Mouse (Mus musculus) cortical plate, adult 2 months (tissue): ENCODE data around the gene Styx. TPM values are rescaled to one million over a fixed set of nuclear protein-coding genes. Genes with fewer than 3 reads are reported as not detected.

Experiments
- H3K27ac ChIP-seq: fragments of 200-500 bp; 2 replicates; pipeline ENCODE4 v1.5.1; 2012; ENCODE audit warnings: low read length, control low read depth, inconsistent platforms; ENCODE audit not compliant: insufficient read depth
- H3K4me1 ChIP-seq: fragments of 200-500 bp; 2 replicates; pipeline ENCODE4 v1.6.1; 2011; ENCODE audit warnings: low read length; ENCODE audit not compliant: control insufficient read depth, insufficient read depth
- H3K4me3 ChIP-seq: fragments of 200-500 bp; 2 replicates; pipeline ENCODE4 v1.5.1; 2011; ENCODE audit warnings: mild to moderate bottlenecking, low read length, control low read depth; ENCODE audit not compliant: insufficient read depth
- CTCF ChIP-seq: fragments of 200-500 bp; IDR thresholded peaks from 2 replicates; pipeline ENCODE4 v1.5.1; 2011; ENCODE audit warnings: mild to moderate bottlenecking, control low read depth, low read length; ENCODE audit not compliant: insufficient read depth; ENCODE audit errors: extremely low read depth
- POLR2A ChIP-seq: fragments of 200-500 bp; IDR thresholded peaks from 2 replicates; pipeline ENCODE4 v1.6.1; 2011; ENCODE audit warnings: mild to moderate bottlenecking, low read length, control low read depth; ENCODE audit not compliant: insufficient read depth; ENCODE audit errors: extremely low read depth
- polyA plus RNA-seq: library from polyadenylated mRNA; depleted of rRNA; stranded (reverse); fragments of >200 nt; gene quantifications from 2 replicates; pipeline ENCODE4 v1.2.3, GENCODE M21; 2012

Styx gene
- polyA plus RNA-seq, 1 experiment, result 13.0 TPM

GRCm38 (mm10) chr14:45445445-45445844, 94.6 kb downstream of the Styx start:
- no peak overlapping the region for H3K27ac ChIP-seq
- no peaks in the 10 kb centered on the region for H3K4me1 ChIP-seq
- TF ChIP-seq CTCF (no peak), POLR2A (no peak)
- H3K4me3 ChIP-seq, result no peak overlapping the region

DNA sequence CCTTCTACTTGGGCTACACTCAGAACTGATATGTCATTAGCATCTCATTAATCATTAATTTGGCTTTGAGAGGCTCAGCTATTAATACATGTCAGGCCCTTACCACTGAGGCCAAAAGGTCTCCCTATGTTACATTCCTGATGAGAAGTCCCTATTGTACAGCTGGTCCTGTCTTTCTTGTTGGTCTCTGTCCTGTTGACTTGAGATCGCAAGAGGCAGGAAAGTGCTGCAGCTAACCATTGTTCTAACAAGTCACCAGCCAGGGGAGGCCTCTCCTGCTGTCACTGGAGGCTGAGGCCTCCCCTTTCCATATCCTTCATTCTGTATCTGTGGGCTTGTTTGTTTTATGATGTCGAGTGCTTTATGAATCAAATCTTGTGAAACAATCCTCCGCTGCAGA, 95.9 kb downstream of the Styx start:
- Histone ChIP-seq H3K27ac (no peak overlapping the region), H3K4me1 (no peaks in the 10 kb centered on the region), H3K4me3 (no peak overlapping the region)
- no peak for TF ChIP-seq CTCF
- no peak for TF ChIP-seq POLR2A

- no peak overlapping the region for H3K27ac ChIP-seq
- TF ChIP-seq POLR2A (no peak), CTCF (no peak)
Observed at GRCm38 (mm10) chr14:45451090-45451489, 100.2 kb downstream of the Styx start.

DNA sequence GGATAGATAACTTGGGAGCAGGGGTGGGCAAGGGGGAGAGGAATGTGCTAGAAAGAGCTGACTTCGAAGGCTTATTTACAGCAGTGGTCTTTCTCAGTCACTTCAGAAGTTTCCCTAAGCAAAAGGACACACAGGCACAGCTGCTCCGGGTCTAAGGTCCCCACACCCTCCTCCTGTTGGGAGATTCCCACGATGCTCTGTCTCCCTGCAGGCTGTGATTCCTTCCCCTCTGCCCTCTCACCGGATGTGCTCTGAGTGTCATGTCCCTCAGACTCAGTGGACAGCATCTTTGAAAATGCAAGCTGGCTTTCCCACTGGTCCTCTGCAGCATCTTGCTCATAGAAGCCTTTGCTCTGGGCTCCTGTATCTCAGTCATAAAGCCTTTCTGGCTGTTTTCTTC, 101.3 kb downstream of the Styx start:
- TF ChIP-seq CTCF (no peak), POLR2A (no peak)
- Histone ChIP-seq H3K4me1 (peaks cover 10% of the 10 kb centered on the region), H3K27ac (no peak overlapping the region), H3K4me3 (no peak overlapping the region)

More at GRCm38 (mm10) chr14:45451090-45451489, 100.2 kb downstream of the Styx start:
- no peak overlapping the region for H3K4me3 ChIP-seq
- H3K4me1 ChIP-seq, result peaks cover 8% of the 10 kb centered on the region

DNA sequence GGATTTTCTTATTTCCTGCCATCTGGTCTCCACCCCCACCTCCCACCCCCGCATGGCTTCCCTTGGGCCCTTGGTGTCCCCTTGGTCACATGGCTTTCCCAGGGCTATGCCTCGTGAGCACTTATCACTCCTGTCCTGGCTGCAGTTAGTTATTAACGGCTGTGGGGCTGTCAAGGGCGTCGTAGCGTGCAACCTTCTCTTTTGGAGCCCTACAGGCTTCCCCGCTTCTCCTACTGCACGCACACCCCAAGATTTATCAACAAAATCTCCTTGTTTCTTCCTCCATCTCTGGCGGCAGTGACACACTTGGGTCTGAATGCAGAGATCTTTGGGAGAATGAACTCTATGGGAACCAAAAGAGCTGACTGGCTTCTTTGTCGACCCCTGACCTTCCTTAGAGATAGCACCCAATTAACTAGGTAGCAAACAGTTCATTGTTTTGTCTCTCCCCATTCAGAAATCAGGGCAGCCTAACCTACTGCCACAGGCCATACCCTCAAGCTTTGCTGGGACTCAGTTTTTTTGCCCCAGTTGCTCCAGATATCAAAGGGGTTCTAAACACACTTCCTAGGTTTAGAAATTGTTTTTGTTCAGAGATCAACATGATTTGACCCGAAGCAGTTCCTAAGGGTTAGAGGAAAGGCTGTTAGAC, 102.1 kb downstream of the Styx start:
- TF ChIP-seq CTCF (no peak), POLR2A (no peak)
- Histone ChIP-seq H3K27ac (no peak overlapping the region), H3K4me1 (peaks cover 10% of the 10 kb centered on the region), H3K4me3 (no peak overlapping the region)

GRCm38 (mm10) chr14:45453538-45454233, 102.8 kb downstream of the Styx start:
- no peak overlapping the region for H3K27ac ChIP-seq
- no peak overlapping the region for H3K4me3 ChIP-seq
- peaks cover 10% of the 10 kb centered on the region for H3K4me1 ChIP-seq
- no peak for TF ChIP-seq CTCF

GRCm38 (mm10) chr14:45455651-45456501, 105.0 kb downstream of the Styx start:
- peaks cover 10% of the 10 kb centered on the region for H3K4me1 ChIP-seq
- H3K4me3 ChIP-seq, result no peak overlapping the region
- TF ChIP-seq CTCF, result no peak
- TF ChIP-seq POLR2A, result no peak
- no peak overlapping the region for H3K27ac ChIP-seq

DNA sequence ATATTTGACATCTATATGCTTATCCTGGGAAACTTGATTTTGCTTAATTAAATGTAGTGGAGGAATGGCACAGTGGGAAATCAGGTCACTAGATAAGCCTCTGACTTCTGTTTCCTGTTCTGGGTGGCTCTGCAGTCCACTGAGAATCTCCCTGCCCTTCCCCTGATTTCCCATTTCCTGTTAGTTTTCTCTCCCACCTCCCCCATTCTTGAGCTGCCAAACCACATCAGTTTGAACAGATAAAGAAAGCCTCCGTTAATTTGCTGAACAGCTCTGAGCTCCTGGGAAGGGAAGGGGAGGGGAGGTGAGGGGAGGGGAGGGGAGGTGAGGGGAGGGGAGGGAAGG, 105.6 kb downstream of the Styx start:
- H3K4me3 ChIP-seq, result no peak overlapping the region
- TF ChIP-seq POLR2A, result no peak
- H3K27ac ChIP-seq, result no peak overlapping the region
- peaks cover 10% of the 10 kb centered on the region for H3K4me1 ChIP-seq

GRCm38 (mm10) chr14:45457003-45457402, 106.1 kb downstream of the Styx start:
- Histone ChIP-seq H3K4me1 (peaks cover 10% of the 10 kb centered on the region), H3K4me3 (no peak overlapping the region), H3K27ac (no peak overlapping the region)
- TF ChIP-seq POLR2A (no peak), CTCF (no peak)

DNA sequence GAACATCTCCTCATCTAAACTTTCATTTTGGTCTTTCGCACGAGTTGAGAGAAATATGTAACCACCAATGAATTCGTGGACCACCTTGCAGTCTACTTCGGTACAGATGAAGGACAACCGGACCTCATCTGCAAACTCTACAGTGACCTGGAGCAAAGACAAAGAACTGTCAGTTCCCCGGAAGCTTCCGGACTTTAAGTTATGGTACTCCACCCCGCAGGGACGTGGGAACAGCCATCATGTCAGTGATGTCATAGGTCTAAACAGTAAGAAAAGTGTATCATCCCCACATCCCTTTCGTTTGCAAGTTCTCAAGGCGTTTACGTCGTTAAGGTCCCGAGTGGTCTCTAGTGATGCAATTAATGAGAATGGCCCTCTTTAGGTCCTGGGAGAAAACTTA, 109.0 kb downstream of the Styx start:
- H3K27ac ChIP-seq, result no peak overlapping the region
- TF ChIP-seq POLR2A, result no peak
- no peak for TF ChIP-seq CTCF
- no peak overlapping the region for H3K4me3 ChIP-seq
- peaks cover 9% of the 10 kb centered on the region for H3K4me1 ChIP-seq
